Mouse (Mus musculus) small intestine, adult 2 months (tissue): ENCODE measurements around the gene Etv4. TPM values are rescaled to one million over a fixed set of nuclear protein-coding genes. Genes with fewer than 3 reads are reported as not detected.

Experiments
- H3K27ac ChIP-seq: fragments of 200-500 bp; 2 replicates; pipeline ENCODE4 v1.5.1; 2012; ENCODE audit warnings: low read depth, low read length, control low read depth, inconsistent platforms; ENCODE audit not compliant: insufficient read depth
- H3K27me3 ChIP-seq: fragments of 200-500 bp; 2 replicates; pipeline ENCODE4 v1.6.1; 2012; ENCODE audit warnings: mild to moderate bottlenecking, moderate library complexity, low read length, inconsistent platforms; ENCODE audit not compliant: control insufficient read depth, insufficient read depth
- H3K36me3 ChIP-seq: fragments of 200-500 bp; 2 replicates; pipeline ENCODE4 v1.6.1; 2012; ENCODE audit warnings: mild to moderate bottlenecking, low read length, control low read depth, inconsistent platforms; ENCODE audit not compliant: control insufficient read depth, insufficient read depth
- H3K4me1 ChIP-seq: fragments of 200-500 bp; 2 replicates; pipeline ENCODE4 v1.6.1; 2012; ENCODE audit warnings: low read length, inconsistent platforms, mixed read lengths; ENCODE audit not compliant: control insufficient read depth, insufficient read depth, insufficient read length
- H3K4me3 ChIP-seq: fragments of 200-500 bp; 2 replicates; pipeline ENCODE4 v1.5.1; 2012; ENCODE audit warnings: low read depth, mild to moderate bottlenecking, control low read depth, inconsistent platforms, low read length, moderate library complexity
- CTCF ChIP-seq: fragments of 200-500 bp; IDR thresholded peaks from 2 replicates; pipeline ENCODE4 v1.5.1; 2012; ENCODE audit warnings: low read depth, mild to moderate bottlenecking, control low read depth, inconsistent platforms, low read length, moderate library complexity, mixed read lengths; ENCODE audit not compliant: insufficient replicate concordance, insufficient read length; ENCODE audit errors: extremely low read depth
- POLR2A ChIP-seq: fragments of 200-500 bp; IDR thresholded peaks from 2 replicates; pipeline ENCODE4 v1.6.1; 2012; ENCODE audit warnings: low read depth, mild to moderate bottlenecking, control low read depth, inconsistent platforms, low read length, moderate library complexity
- WGBS: fragments of 180-500 bp; shearing (Covaris S2); methylation state at CpG from one replicate; pipeline ENCODE4 v1.1.7; 2018; 5-methylcytosine and 5-hydroxymethylcytosine counted together
- polyA plus RNA-seq: library from polyadenylated mRNA; depleted of rRNA; stranded (reverse); fragments of >200 nt; gene quantifications from 2 replicates; pipeline ENCODE4 v1.2.3, GENCODE M21; 2012

Etv4 gene
- polyA plus RNA-seq, 1 experiment: 0.95 TPM

DNA sequence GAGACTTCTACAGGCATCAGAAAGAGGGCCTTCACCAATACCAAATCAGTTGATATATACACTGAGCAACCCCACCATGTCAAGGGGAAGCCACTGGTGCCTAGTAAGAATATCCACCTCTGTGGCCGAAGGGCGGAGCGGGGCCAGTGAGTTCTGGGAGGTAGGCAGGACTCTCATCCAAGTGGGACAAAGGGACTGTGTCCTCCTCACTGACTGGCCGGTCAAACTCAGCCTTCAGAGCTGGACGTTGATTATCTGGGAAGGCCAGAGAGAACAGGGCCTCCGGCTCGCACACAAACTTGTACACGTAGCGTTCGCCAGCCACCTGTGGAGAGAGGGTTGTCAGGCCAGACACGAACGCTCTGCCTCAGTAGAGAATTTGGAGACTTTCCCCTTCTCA is 14.9 kb downstream of the Etv4 start:
- H3K27ac ChIP-seq: no peak overlapping the region
- TF ChIP-seq CTCF: no peak
- no peak for TF ChIP-seq POLR2A
- no peak overlapping the region for H3K4me3 ChIP-seq
- H3K27me3 ChIP-seq: no peaks in the 10 kb centered on the region
- WGBS: 92% methylated on average over 12 of the region's 12 CpGs
- H3K36me3 ChIP-seq: peaks cover 35% of the 10 kb centered on the region
- H3K4me1 ChIP-seq: no peaks in the 10 kb centered on the region

GRCm38 (mm10) chr11:101768721-101769120 is 16.4 kb downstream of the Etv4 start:
- Histone ChIP-seq H3K4me3 (no peak overlapping the region), H3K27ac (no peak overlapping the region), H3K36me3 (peaks cover 50% of the 10 kb centered on the region), H3K27me3 (no peaks in the 10 kb centered on the region), H3K4me1 (no peaks in the 10 kb centered on the region)
- 86% methylated on average over 6 of the region's 6 CpGs for WGBS
- TF ChIP-seq POLR2A (no peak), CTCF (no peak)

DNA sequence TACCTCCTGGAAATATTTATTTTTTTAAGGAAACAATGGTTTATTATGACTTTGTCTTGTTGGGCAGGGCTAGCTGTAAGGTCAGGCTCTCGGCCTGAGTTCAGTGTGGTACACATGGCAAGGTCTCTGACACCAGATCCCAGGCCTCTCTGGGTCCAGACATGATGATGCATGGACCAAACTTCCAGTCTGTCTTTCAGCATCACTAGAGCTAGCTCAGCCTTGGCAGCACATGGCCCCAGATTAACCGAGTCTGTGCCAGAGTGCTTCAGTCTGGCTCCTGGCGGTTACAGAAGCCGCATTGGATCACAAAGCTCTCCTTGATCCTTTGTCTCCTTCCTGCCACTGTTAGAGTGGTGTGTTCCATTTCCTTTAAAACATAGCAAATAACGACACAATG is 17.8 kb downstream of the Etv4 start:
- H3K36me3 ChIP-seq: peaks cover 54% of the 10 kb centered on the region
- no peak overlapping the region for H3K27ac ChIP-seq
- TF ChIP-seq CTCF (no peak), POLR2A (no peak)
- H3K4me1 ChIP-seq: no peaks in the 10 kb centered on the region
- no peak overlapping the region for H3K4me3 ChIP-seq
- no peaks in the 10 kb centered on the region for H3K27me3 ChIP-seq
- WGBS: 84% methylated on average over 5 of the region's 5 CpGs

- no peak for TF ChIP-seq CTCF
- TF ChIP-seq POLR2A: no peak
- Histone ChIP-seq H3K4me3 (no peak overlapping the region), H3K27ac (no peak overlapping the region), H3K36me3 (peaks cover 73% of the 10 kb centered on the region), H3K4me1 (no peaks in the 10 kb centered on the region), H3K27me3 (no peaks in the 10 kb centered on the region)
- WGBS: 96% methylated on average over 8 of the region's 8 CpGs
These were observed 20.6 kb downstream of the Etv4 start for GRCm38 (mm10) chr11:101764546-101764945.

GRCm38 (mm10) chr11:101763723-101764122 is 21.4 kb downstream of the Etv4 start:
- Histone ChIP-seq H3K4me3 (no peak overlapping the region), H3K36me3 (peaks cover 74% of the 10 kb centered on the region), H3K4me1 (no peaks in the 10 kb centered on the region), H3K27ac (no peak overlapping the region), H3K27me3 (no peaks in the 10 kb centered on the region)
- WGBS: 41% methylated on average over 7 of the region's 7 CpGs
- TF ChIP-seq POLR2A (no peak), CTCF (peak; percentile 65; the same call in 1 of the 2 replicates)

- H3K4me3 ChIP-seq: no peak overlapping the region
- H3K27me3 ChIP-seq: no peaks in the 10 kb centered on the region
- 94% methylated on average over 3 of the region's 3 CpGs for WGBS
- no peak for TF ChIP-seq CTCF
- TF ChIP-seq POLR2A: no peak
- H3K36me3 ChIP-seq: peaks cover 66% of the 10 kb centered on the region
- no peaks in the 10 kb centered on the region for H3K4me1 ChIP-seq
- no peak overlapping the region for H3K27ac ChIP-seq
These were observed 25.6 kb downstream of the Etv4 start for GRCm38 (mm10) chr11:101759530-101759929.

GRCm38 (mm10) chr11:101758431-101758830 is 26.7 kb downstream of the Etv4 start:
- no peak for TF ChIP-seq CTCF
- no peak for TF ChIP-seq POLR2A
- Histone ChIP-seq H3K27ac (no peak overlapping the region), H3K4me1 (no peaks in the 10 kb centered on the region), H3K27me3 (no peaks in the 10 kb centered on the region), H3K4me3 (no peak overlapping the region), H3K36me3 (peaks cover 67% of the 10 kb centered on the region)
- WGBS: 89% methylated on average over 5 of the region's 5 CpGs

GRCm38 (mm10) chr11:101757366-101757765 is 27.8 kb downstream of the Etv4 start:
- no peaks in the 10 kb centered on the region for H3K27me3 ChIP-seq
- no peak overlapping the region for H3K4me3 ChIP-seq
- TF ChIP-seq POLR2A (no peak), CTCF (no peak)
- H3K4me1 ChIP-seq: no peaks in the 10 kb centered on the region
- H3K36me3 ChIP-seq: peaks cover 74% of the 10 kb centered on the region
- WGBS: 88% methylated on average over 8 of the region's 8 CpGs
- no peak overlapping the region for H3K27ac ChIP-seq
